Mouse (Mus musculus): Measurements from ENCODE around the gene Gm45711. TPM values are rescaled to one million over a fixed set of nuclear protein-coding genes. Genes with fewer than 3 reads are reported as not detected.
"Not testable (repeated sequence)": the region's sequence is repeated elsewhere in the genome, so short reads cannot be mapped to it uniquely, and the experiment has no call there.

Gene Gm45711
- polyA plus RNA-seq, 1 experiment from 2014 or later: not detected

DNA sequence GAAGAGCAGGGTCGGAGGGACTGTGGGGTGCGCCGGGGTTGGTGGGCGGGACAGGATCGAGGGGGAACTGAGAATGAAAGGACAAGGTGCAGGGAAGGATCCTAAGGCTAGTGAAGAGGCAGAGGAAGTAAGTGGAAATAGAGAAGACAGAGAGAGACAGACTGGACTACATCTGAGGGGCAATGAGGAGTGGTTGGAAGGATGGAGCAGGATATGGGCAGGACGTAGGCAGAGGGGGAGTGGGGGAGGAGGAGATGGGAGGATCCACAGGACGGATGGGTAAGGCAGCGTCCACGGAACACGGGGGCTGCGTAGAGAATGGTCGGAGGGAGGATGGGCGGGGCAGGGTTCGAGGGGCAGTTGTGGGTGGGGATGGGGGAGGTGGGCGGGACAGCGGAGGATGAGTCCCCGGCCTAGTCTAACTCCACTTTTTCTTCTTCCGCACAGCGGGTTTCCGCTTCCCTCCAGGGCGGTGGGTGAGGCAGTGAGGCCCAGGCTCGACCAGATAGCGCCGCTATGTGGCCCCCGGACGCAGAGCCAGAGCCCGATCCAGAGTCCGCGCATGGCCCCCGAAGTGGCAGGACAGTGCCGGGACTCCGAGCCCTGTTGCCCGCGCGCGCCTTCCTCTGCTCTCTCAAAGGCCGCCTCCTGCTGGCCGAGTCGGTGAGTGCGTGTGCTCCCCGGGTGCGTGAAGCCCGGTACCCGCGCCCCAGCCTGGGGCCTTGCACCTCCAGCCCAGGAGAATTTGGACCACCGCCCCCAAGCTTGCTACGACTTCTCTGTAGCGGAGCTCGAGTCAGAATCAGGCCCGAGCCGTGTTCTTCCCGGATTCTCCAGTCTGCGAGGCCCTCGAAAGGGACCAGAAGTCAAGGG lies 30.6 kb upstream of the Gm45711 start:
- H3K36me3 ChIP-seq: peaks cover 15% of the 10 kb centered on the region; the same call in 1 of the 2 replicates
- H3K4me2 ChIP-seq (replicated peaks): peak overlapping the region; percentile 71
- H3K27me3 ChIP-seq: no peaks in the 10 kb centered on the region
- H3K9ac ChIP-seq: peak overlapping the region; percentile 72
- ATAC-seq (ENCODE audit: insufficient number of reproducible peaks, low FRiP score, low TSS enrichment, low read depth): peak; percentile 83
- peaks cover 29% of the 10 kb centered on the region for H3K4me1 ChIP-seq
- peak overlapping the region; percentile 79 for H3K4me3 ChIP-seq (replicated peaks)
- under 1% methylated on average over 52 of the region's 54 CpGs for WGBS
- peak overlapping the region; percentile 93 for H3K27ac ChIP-seq (replicated peaks)
- H3K9me3 ChIP-seq (replicated peaks): no peaks in the 10 kb centered on the region

DNA sequence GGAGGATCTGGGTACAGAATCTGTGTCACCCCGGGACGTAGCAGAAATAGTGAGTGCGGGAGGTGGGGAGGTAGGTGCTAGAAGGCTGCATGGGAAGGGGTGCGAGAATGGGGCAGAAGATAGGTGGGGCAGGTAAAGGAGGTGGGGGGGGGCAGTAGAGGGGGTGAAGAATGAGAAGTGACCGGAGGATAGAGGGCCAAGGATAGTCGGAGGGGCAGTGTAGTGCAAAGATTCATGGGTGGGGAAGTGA lies 30.0 kb upstream of the Gm45711 start:
- no peak for ATAC-seq (ENCODE audit: insufficient number of reproducible peaks, low FRiP score, low TSS enrichment, low read depth)
- peaks cover 10% of the 10 kb centered on the region; the same call in 1 of the 2 replicates for H3K36me3 ChIP-seq
- H3K27me3 ChIP-seq: no peaks in the 10 kb centered on the region
- WGBS: 2% methylated on average over 6 of the region's 6 CpGs
- peak overlapping the region; percentile 71 for H3K4me2 ChIP-seq (replicated peaks)
- no peaks in the 10 kb centered on the region for H3K9me3 ChIP-seq (replicated peaks)
- peak overlapping the region; percentile 72 for H3K9ac ChIP-seq
- peak overlapping the region; percentile 93 for H3K27ac ChIP-seq (replicated peaks)
- H3K4me3 ChIP-seq (replicated peaks): peak overlapping the region; percentile 79
- H3K4me1 ChIP-seq: peaks cover 29% of the 10 kb centered on the region

DNA sequence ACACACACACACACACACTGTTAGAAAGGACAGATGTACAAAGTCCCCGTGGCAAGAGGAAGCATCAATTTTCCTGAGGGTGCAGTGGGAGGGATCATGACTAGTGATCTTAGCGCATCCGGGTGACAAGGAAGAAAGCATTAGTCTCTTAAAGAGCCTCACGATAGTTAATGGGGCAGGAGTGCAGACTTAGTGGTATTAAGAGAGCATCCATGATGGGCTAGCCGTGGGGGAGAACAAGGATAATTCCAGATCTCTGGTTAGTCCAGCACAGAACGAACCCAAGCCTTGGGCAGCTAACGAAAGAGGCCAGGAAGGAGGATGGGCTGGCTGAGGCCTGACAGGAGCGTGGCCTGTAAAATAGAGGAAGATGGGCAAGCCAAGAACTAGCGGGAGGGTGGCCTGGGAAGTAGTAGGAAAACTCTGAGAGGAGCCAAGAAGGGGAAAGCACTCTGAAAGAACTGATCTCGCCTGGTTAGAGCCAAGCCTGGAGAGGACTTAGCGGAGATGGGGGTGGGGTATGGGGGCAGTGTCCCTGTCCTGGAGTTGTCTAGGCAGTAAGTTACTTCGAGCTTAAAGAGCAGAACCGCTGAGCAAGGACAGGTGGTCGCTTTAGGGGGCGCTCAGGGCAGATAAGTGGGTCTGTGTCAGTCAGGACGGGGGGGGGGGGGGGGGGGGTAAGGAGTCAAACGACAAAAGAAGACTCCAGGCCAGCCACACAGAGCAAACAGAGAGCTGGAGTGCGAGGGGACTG lies 29.5 kb upstream of the Gm45711 start, which contains the start of gene Cmtm3:
Gene Cmtm3 (plus strand): TSS at position 182 of the 754 bp plus-strand sequence.
- H3K27me3 ChIP-seq: no peaks in the 10 kb centered on the region
- H3K4me2 ChIP-seq (replicated peaks): peak within 1 kb of the TSS; percentile 71
- peak within 1 kb of the TSS; percentile 72 for H3K9ac ChIP-seq
- no peak for ATAC-seq (ENCODE audit: insufficient number of reproducible peaks, low FRiP score, low TSS enrichment, low read depth)
- H3K9me3 ChIP-seq (replicated peaks): no peaks in the 10 kb centered on the region
- H3K27ac ChIP-seq (replicated peaks): peak within 1 kb of the TSS; percentile 93
- peaks cover 29% of the 10 kb centered on the region for H3K4me1 ChIP-seq
- H3K4me3 ChIP-seq (replicated peaks): peak within 1 kb of the TSS; percentile 79
- H3K36me3 ChIP-seq: 0 out of 2 replicates have a peak, but pooled peaks cover 6% of the 10 kb centered on the region
- WGBS: 19% methylated on average over 14 of the region's 18 CpGs

DNA sequence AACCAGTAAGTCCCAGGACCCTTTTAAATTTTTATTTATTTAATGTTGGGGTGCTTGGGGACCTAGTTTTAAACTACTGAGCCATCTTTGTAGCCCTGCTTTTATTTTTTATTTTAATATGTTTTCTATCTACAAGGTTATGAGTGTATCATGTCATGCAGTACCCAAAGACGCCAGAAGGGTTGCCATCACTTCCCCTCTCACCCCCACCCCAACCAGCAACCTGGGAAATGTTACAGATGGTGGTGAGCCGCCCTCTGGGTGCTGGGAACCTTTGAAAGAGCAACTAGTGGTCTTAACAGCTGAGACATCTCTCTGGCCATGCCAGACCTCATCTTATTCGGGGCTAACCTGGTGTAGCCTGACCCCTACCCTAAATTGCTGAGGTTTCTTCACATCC lies 28.0 kb upstream of the Gm45711 start:
- H3K4me1 ChIP-seq: peaks cover 23% of the 10 kb centered on the region
- ATAC-seq (ENCODE audit: insufficient number of reproducible peaks, low FRiP score, low TSS enrichment, low read depth): no peak
- 44% methylated on average over 3 of the region's 3 CpGs for WGBS
- H3K9me3 ChIP-seq (replicated peaks): no peaks in the 10 kb centered on the region
- H3K9ac ChIP-seq: no peak overlapping the region
- H3K4me2 ChIP-seq (replicated peaks): no peak overlapping the region
- H3K36me3 ChIP-seq: no peaks in the 10 kb centered on the region
- no peak overlapping the region for H3K4me3 ChIP-seq (replicated peaks)
- H3K27me3 ChIP-seq: no peaks in the 10 kb centered on the region
- H3K27ac ChIP-seq (replicated peaks): no peak overlapping the region

DNA sequence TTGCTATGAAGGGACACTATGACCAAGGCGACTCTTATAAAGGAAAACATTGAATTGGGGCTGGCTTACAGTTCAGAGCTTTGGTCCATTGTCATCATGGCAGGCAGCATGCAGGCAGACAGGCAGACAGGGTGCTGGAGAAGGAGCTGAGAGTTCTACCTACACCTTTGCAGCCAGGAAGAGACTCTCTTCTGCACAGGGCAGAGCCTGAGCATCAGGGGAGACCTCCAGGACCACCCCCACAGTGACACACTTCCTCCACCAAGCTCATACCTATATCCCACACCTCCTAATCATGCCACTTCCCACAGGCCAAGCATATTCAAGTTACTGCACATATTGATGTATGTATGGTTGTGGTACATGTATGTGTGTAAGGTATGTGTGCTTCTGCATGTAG lies 26.9 kb upstream of the Gm45711 start:
- Histone ChIP-seq H3K4me1 (peaks cover 15% of the 10 kb centered on the region), H3K9me3 (replicated peaks) (no peaks in the 10 kb centered on the region), H3K4me2 (replicated peaks) (no peak overlapping the region), H3K9ac (no peak overlapping the region), H3K27ac (replicated peaks) (no peak overlapping the region), H3K4me3 (replicated peaks) (no peak overlapping the region), H3K27me3 (no peaks in the 10 kb centered on the region), H3K36me3 (no peaks in the 10 kb centered on the region)
- no peak for ATAC-seq (ENCODE audit: insufficient number of reproducible peaks, low FRiP score, low TSS enrichment, low read depth)
- WGBS: 83% methylated on average over 1 of the region's 1 CpGs

DNA sequence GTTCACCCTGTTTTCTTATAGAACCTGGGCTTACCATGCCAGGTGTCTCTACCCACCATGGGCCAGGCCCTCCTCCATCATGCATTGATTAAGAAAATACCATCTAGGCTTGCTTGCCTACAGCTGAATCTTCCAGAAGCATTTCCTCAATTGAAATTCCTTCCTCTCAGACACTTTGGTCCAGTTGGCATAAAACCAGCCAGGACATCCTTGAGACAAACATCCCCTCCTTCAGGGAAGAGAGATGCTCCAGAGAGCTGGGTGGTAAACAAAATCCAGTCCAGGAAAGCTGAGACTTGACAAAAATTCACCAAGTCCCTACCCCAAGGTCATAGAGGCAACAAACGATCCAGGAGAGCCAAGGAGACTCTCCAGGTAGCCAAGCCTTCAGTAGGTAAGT lies 24.3 kb upstream of the Gm45711 start:
- H3K4me3 ChIP-seq (replicated peaks): no peak overlapping the region
- no peak overlapping the region for H3K27ac ChIP-seq (replicated peaks)
- WGBS: 71% methylated on average over 1 of the region's 1 CpGs
- H3K36me3 ChIP-seq: no peaks in the 10 kb centered on the region
- H3K4me1 ChIP-seq: peaks cover 1% of the 10 kb centered on the region; the same call in 1 of the 2 replicates
- H3K9me3 ChIP-seq (replicated peaks): no peaks in the 10 kb centered on the region
- no peak overlapping the region for H3K9ac ChIP-seq
- ATAC-seq (ENCODE audit: insufficient number of reproducible peaks, low FRiP score, low TSS enrichment, low read depth): no peak
- H3K4me2 ChIP-seq (replicated peaks): no peak overlapping the region
- no peaks in the 10 kb centered on the region for H3K27me3 ChIP-seq

DNA sequence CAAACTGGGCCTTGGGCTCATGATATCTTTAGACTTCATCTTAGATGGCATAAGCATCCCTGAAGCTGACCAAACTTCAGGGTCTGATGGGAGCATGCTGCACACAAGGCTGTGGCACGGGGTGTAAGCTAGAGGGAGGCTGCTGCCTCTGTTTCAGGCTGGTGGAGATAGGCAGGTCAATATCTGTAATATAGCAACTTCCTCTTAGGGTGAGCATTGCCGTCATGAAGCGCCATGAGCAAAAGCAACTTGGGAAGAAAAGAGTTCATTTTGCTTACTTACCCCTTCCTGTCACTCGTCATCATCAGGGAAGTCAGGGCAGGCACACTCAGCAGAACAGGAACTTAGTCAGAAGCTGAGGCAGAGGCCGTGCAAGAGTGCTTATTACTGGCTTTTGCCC lies 23.9 kb upstream of the Gm45711 start:
- ATAC-seq (ENCODE audit: insufficient number of reproducible peaks, low FRiP score, low TSS enrichment, low read depth): no peak
- Histone ChIP-seq H3K27ac (replicated peaks) (no peak overlapping the region), H3K36me3 (no peaks in the 10 kb centered on the region), H3K4me3 (replicated peaks) (no peak overlapping the region), H3K27me3 (no peaks in the 10 kb centered on the region), H3K4me1 (no peaks in the 10 kb centered on the region), H3K9me3 (replicated peaks) (no peaks in the 10 kb centered on the region), H3K9ac (no peak overlapping the region), H3K4me2 (replicated peaks) (no peak overlapping the region)
- 65% methylated on average over 5 of the region's 5 CpGs for WGBS

DNA sequence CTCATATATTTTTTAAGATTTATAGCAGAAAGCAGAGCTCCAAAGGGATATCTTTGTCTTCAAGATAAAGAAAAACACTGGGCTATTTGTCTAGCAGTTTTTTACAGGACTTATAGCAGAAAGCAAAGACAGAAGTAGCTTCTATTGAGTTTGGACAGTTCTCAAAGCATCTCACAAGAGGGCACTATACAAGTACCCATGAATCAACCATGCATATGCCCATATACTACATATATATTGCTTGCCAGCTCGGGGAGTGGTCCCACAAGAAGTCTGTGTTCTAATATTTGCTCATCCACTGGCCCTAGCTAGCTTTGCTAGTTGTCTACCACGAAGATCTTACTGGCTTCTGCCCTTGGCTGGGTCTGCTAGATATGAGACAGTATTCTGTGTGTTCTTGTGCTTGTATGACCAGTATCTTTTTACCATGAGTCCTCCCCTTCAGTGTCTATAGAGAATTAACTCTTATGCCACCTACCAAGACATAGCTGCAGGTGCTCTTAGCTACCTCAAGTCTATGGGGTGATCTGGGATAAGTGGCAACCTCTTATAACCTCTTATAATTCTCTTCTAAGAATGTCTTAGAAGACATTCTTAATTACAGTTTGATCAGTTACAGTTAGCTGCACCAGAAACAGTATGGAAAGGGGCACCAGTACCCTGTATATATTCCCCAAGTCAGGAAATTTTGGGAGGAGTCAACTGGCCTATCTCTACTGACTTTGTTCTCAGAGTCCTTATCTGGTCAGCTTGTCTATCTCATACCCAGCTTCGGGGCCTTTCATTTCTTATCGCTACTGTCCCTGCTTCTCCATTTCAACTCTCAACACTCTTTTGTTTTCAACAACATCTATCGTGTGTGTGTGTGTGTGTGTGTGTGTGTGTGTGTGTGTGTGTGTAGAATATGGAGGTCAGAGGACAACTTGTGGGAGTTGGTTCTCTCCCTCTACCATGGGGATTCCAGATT lies 23.1 kb upstream of the Gm45711 start:
- 85% methylated on average over 5 of the region's 5 CpGs for WGBS
- no peak overlapping the region for H3K9ac ChIP-seq
- H3K4me1 ChIP-seq: no peaks in the 10 kb centered on the region
- no peak for ATAC-seq (ENCODE audit: insufficient number of reproducible peaks, low FRiP score, low TSS enrichment, low read depth)
- H3K4me2 ChIP-seq (replicated peaks): no peak overlapping the region
- no peaks in the 10 kb centered on the region for H3K27me3 ChIP-seq
- H3K4me3 ChIP-seq (replicated peaks): no peak overlapping the region
- no peaks in the 10 kb centered on the region for H3K36me3 ChIP-seq
- no peaks in the 10 kb centered on the region for H3K9me3 ChIP-seq (replicated peaks)
- H3K27ac ChIP-seq (replicated peaks): no peak overlapping the region

DNA sequence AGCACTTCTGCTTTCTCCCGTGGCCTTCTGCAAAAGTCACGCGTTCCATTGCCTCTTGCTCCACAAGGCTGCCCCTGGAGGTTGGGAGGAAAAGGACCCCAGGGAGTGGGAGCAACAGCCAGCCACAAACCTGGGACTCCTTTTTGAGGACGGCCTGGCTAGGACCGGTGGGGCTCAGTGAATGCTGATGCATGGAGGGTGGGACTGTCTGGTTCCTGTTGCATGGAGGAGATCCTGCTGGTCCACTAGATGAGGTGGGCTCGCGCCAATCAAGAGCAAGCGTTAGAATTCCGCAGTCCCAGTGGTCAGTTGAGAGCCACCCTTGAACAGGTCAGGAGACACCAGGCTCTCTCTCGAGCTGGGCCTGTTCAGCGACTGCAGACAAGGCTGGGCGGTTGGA lies 12.0 kb upstream of the Gm45711 start, which contains the start of gene Cmtm2b:
Gene Cmtm2b (plus strand): TSS at position 301 of the 400 bp plus-strand sequence.
- ATAC-seq (ENCODE audit: insufficient number of reproducible peaks, low FRiP score, low TSS enrichment, low read depth); H3K9ac ChIP-seq; H3K36me3 ChIP-seq; H3K4me2 ChIP-seq (replicated peaks); H3K27ac ChIP-seq (replicated peaks); H3K4me3 ChIP-seq (replicated peaks); H3K4me1 ChIP-seq; H3K27me3 ChIP-seq; H3K9me3 ChIP-seq (replicated peaks): not testable (repeated sequence)
- 85% methylated on average over 12 of the region's 12 CpGs for WGBS

DNA sequence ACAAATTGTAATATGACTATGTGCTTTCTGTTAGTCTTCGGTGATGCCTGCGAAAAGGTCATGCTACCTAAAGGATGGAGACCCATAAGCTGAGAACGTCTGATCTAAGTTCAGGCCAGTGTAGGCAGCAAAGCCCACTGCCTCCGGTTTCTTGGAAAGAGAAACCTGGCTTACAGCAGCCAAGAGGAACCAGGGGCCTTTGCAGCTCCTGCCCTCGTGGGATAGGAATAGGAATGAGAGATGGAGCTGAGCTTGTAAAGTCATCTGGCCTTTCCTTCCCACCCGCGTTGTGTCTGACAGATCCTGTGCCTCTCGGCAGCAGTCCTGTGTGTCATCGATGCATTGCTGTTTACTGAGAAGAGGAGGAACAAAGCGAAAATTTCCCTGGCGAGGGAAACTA lies 11.4 kb upstream of the Gm45711 start, which contains the start of gene Gm11020:
Gene Gm11020 (plus strand): TSS at position 301 of the 400 bp plus-strand sequence.
- H3K4me2 ChIP-seq (replicated peaks); H3K4me3 ChIP-seq (replicated peaks); ATAC-seq (ENCODE audit: insufficient number of reproducible peaks, low FRiP score, low TSS enrichment, low read depth); H3K9ac ChIP-seq; H3K4me1 ChIP-seq; H3K9me3 ChIP-seq (replicated peaks); H3K27ac ChIP-seq (replicated peaks); H3K36me3 ChIP-seq; H3K27me3 ChIP-seq: not testable (repeated sequence)
- WGBS: 77% methylated on average over 11 of the region's 11 CpGs

DNA sequence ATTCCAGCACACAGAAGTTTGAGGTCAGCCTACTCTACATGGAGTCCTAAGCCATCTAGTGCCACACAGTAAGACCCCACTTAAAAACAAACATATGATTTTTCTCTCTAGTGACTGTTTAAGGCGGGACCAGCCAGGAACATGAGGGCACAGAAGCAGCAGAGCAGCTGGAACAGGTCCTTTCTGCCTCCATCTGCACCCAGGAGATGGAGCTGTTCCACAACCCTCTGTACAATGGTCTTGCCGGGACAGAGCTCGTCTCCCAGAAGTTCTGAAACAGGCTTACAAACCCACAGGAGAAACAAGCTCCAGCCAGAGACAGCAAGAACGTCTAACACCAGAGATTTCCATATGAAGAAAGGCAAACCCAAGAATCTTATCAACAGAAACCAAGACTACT lies 3.4 kb upstream of the Gm45711 start:
- H3K27me3 ChIP-seq: no peaks in the 10 kb centered on the region
- no peak overlapping the region for H3K9ac ChIP-seq
- H3K4me2 ChIP-seq (replicated peaks): no peak overlapping the region
- H3K9me3 ChIP-seq (replicated peaks): no peaks in the 10 kb centered on the region
- no peak overlapping the region for H3K27ac ChIP-seq (replicated peaks)
- no peak for ATAC-seq (ENCODE audit: insufficient number of reproducible peaks, low FRiP score, low TSS enrichment, low read depth)
- no peaks in the 10 kb centered on the region for H3K36me3 ChIP-seq
- 61% methylated on average over 4 of the region's 4 CpGs for WGBS
- no peaks in the 10 kb centered on the region for H3K4me1 ChIP-seq
- no peak overlapping the region for H3K4me3 ChIP-seq (replicated peaks)

Measured in embryonic facial prominence, embryonic 15.5 days (tissue).